Mouse (Mus musculus) CH12.LX (cell line): ENCODE data around the gene Dapk2.

ENCODE experiments used
- CTCF ChIP-seq, 2 experiments: IDR thresholded peaks in 1 of 2; conservative IDR thresholded peaks in 1 of 2; 2 replicates each; pipeline ENCODE4 v1.5.1; 2011 to 2012; ENCODE audit warnings: low read depth in 2 of 2, low read length in 2 of 2, improper control_type of control experiment in 1 of 2, inconsistent platforms in 1 of 2, mild to moderate bottlenecking in 1 of 2, moderate library complexity in 1 of 2
- ELF1 ChIP-seq: IDR thresholded peaks from 2 replicates; pipeline ENCODE4 v1.6.1; 2014; ENCODE audit warnings: low read depth, mild to moderate bottlenecking, inconsistent platforms, low read length, improper control_type of control experiment
- MAX ChIP-seq: IDR thresholded peaks from 2 replicates; pipeline ENCODE4 v1.6.1; 2011; ENCODE audit warnings: low read length, improper control_type of control experiment
- MAZ ChIP-seq: IDR thresholded peaks from 2 replicates; pipeline ENCODE4 v1.6.1; 2012; ENCODE audit warnings: low read depth, mild to moderate bottlenecking, inconsistent platforms, low read length, improper control_type of control experiment, moderate library complexity
- MEF2A ChIP-seq: IDR thresholded peaks from 2 replicates; pipeline ENCODE4 v1.6.1; 2014; ENCODE audit warnings: low read depth, mild to moderate bottlenecking, inconsistent platforms, low read length, improper control_type of control experiment, borderline replicate concordance
- POLR2A ChIP-seq: IDR thresholded peaks from 2 replicates; pipeline ENCODE4 v1.6.1; 2011; ENCODE audit warnings: low read depth, mild to moderate bottlenecking, improper control_type of control experiment, low read length
- RAD21 ChIP-seq: IDR thresholded peaks from 2 replicates; pipeline ENCODE4 v1.6.1; 2011; ENCODE audit warnings: low read depth, mild to moderate bottlenecking, low read length, improper control_type of control experiment, moderate library complexity
- SMC3 ChIP-seq: IDR thresholded peaks from 2 replicates; pipeline ENCODE4 v1.6.1; 2011; ENCODE audit warnings: low read depth, low read length, improper control_type of control experiment
- USF1 ChIP-seq: IDR thresholded peaks from 2 replicates; pipeline ENCODE4 v1.6.1; 2014; ENCODE audit warnings: low read depth, mild to moderate bottlenecking, inconsistent platforms, low read length, improper control_type of control experiment

DNA sequence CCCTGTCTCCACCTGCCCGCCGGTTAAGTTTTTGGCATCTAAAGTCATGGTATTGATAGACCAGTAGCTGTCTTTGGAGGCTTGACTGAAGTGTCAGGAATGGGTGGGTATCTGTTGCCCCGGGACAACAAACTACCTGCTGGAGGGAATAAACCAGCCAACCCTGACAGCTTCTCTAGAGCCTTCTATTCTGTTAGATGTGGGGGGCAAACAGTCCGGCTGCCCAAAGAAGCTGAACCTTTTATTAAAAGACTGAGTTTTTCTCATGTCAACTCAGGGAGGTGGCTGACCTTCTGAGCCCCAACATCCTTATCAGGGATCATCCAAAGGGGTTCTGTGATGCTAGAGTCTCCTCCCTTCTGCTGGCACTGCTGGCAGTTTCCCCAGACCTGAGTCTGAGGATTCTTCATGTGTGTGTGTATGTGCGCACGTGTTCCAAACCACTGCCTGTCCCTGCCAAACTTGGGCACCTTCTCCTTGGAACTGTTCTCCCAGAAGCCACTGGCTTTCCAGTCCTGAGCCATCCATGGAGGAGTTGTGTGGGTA, 935 bp downstream of the Dapk2 start:
- TF ChIP-seq MAZ (no peak), POLR2A (no peak), CTCF (conservative IDR thresholded peaks at IDR 0.05 in 1 of 2, IDR thresholded peaks at IDR 0.05 in 1 of 2; ENCODE audit: low read depth in 2 of 2, low read length in 2 of 2) (no peak), RAD21 (no peak), MEF2A (no peak), USF1 (no peak), SMC3 (no peak), ELF1 (no peak), MAX (no peak)
